Mouse (Mus musculus) stomach, adult 2 months (tissue): ENCODE data around the gene Cox5b. TPM values are rescaled to one million over a fixed set of nuclear protein-coding genes. Genes with fewer than 3 reads are reported as not detected.

Experiments
- polyA plus RNA-seq: library from polyadenylated mRNA; depleted of rRNA; stranded (reverse); fragments of >200 nt; gene quantifications from 2 replicates; pipeline ENCODE4 v1.2.3, GENCODE M21; 2012; rRNA removed

The Cox5b gene
- polyA plus RNA-seq = 494 and 615 TPM in 2 replicates

DNA sequence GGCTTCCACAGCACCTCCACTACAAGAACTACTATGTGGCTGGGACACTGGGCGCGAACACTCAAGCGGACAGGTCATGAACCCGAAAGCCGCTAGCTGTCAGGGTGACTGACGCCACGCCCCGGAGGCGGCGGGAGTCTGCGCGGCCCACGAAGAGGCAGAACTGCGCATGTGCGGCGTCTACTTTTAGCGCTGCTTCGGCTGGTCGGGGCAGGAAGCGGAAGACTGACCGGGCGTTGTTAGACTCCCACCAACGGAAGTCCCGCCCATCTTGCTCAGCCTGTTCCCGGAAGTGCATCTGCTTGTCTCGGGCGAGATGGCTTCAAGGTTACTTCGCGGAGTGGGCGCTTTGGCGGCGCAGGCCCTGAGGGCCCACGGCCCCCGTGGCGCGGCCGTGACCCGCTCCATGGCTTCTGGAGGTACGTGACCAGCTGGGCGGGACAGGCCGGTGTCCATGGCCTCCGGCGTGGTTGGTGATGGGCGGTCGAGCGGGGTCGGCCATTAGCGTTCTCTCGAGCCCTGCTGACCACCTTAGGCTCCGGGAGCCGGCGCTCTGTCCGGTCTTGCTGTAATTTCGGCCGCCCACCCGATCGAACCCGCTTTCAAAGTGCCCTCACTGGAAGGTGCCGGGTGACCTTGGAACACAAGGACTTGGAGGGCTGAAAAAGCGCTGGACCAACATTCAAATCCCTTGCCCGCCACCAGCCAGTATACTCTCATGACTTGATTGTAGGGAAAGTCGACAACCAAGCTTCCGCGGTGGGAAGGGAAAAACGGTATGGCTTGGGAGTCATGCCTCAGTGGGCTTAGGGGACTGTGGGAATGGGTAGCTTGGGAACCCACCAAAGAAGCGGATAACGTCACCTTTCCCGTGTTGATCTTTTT is at the start of gene Cox5b:
Gene Cox5b, plus strand, starts transcription at position 179 of the 885 bp plus-strand sequence.

DNA sequence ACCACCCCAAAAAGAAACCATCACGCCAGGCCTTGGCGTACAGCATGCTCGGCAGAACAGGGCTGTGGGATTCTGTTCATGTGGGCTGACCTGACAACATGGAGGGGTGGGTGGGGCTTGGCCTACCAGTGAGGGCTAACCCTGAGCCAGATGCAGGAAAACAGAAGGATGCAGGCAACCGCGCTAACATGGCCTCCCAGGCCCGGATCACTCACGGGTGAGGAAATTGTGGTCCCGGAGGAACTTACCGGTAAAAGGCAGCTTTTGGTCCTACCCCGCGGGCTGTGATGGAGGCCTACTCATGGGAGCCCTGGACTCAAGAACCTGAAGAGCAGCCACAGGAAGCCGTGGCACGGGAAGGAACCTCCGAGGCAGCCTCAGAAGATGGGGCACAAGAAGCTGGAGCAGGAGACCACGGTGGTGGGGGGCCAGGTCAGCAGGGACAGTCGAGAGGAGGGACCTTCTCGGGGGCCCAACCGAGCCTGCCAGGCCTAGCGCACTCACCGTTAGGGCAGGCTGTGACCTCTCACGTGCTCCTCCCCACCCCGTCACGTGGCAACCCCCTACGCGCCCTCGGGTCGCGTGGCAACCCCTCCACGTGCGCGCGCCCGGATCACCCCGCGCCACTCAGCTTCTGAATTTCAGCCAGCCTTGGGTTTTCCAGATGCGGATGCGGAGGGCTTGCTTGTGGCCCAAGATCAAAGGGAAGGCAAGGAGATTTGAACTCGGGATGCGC is 8.5 kb upstream of the Cox5b start, which contains the start of gene Fam178b:
Gene Fam178b, minus strand, starts transcription at position 564 of the 736 bp plus-strand sequence.

DNA sequence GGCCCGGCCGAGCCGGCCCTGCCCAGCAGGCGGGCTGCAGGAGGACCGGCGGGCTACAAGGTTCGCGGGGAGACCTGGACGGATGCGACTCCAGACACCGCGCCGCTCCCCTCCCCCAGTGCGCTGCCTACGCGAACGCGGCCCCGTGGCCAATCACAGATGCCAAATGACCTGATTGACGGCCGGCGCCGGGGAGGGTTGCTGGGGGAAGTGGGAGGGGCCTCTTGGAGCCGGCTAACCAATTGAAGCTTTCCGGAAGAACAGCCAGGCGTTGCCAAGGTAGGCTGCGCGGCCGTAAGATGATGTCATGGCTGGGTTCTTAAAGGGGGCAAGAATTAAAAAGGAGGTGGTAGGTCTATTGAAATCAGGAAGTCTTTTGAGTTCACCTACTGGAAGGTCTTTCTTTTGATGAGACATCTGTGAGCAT is 18.6 kb downstream of the Cox5b start, which contains the start of gene 4933424G06Rik:
Gene 4933424G06Rik, plus strand, starts transcription at position 296 of the 427 bp plus-strand sequence.

DNA sequence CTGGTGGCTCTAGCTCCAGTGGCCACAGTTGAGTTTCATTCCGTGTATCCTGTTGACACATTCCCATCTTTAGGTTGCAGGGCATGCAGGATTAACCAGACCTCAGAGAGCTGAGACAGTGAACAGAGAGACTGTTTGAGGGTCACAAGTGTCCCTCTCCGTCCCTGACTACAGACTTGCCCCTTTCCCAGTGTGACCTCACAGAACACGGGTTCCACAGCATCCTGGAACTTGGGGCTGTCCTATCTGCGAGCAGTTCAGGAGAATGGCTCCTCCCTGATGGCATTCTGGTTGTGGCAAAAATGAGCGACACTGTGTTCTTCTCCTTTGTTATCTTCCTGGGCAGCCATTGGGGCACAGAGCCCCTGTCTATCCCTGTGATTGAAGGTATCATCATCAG is 23.1 kb downstream of the Cox5b start, which contains the start of gene Actr1b:
Gene Actr1b, minus strand, starts transcription at position 112 of the 400 bp plus-strand sequence.

Other genes starting within 250 kb of the Cox5b start
- gene Lman2l, start 246.2 kb upstream of the Cox5b start, polyA plus RNA-seq = 2.5 and 3.7 TPM in 2 replicates
- gene Cnnm4, start 219.8 kb upstream of the Cox5b start, polyA plus RNA-seq = 16.8 and 16.9 TPM in 2 replicates
- 13.4 and 15.0 TPM in 2 replicates for gene Cnnm3, start 179.6 kb upstream of the Cox5b start, polyA plus RNA-seq
- gene Ankrd23, start 154.6 kb upstream of the Cox5b start, polyA plus RNA-seq = 12.4 and 16.9 TPM in 2 replicates
- gene Gm42417, start 152.0 kb upstream of the Cox5b start, polyA plus RNA-seq = not detected in 2 replicates
- gene Ankrd39, start 144.0 kb upstream of the Cox5b start, polyA plus RNA-seq = 9.3 and 13.7 TPM in 2 replicates
- gene Sema4c, start 133.1 kb upstream of the Cox5b start, polyA plus RNA-seq = 5.6 and 8.1 TPM in 2 replicates
- 1.00 and 1.7 TPM in 2 replicates for gene Fam178b, start 8.3 kb upstream of the Cox5b start, polyA plus RNA-seq
- 0.06 TPM in 1 of 2 replicates, not detected in the other for gene 4933424G06Rik, start 18.7 kb downstream of the Cox5b start, polyA plus RNA-seq
- gene Actr1b, start 23.0 kb downstream of the Cox5b start, polyA plus RNA-seq = 67.2 and 68.8 TPM in 2 replicates
- gene Zap70, start 70.3 kb downstream of the Cox5b start, polyA plus RNA-seq = 0.52 and 1.1 TPM in 2 replicates